In genomic region chr16:24165461-24166081, GRCm38 (mm10) we compare ENCODE assay signal across 8 mouse cellular contexts.
DNase-seq lines count a peak whose midpoint lies in the region; ATAC-seq lines count a peak whose summit lies in the region.

No protein-coding gene starts in this region.

- no peaks in the 10 kb centered on the region for H3K9me3 ChIP-seq in kidney, embryonic 16.5 days (ENCODE audit: low read length)
- no peaks in the 10 kb centered on the region for H3K9me3 ChIP-seq in limb, embryonic 15.5 days
- no peaks in the 10 kb centered on the region for H3K9me3 ChIP-seq in midbrain, embryonic 10.5 days (replicated peaks)

- no peak overlapping the region for H3K27ac ChIP-seq in kidney, embryonic 16.5 days (ENCODE audit: low read length)
- peak overlapping the region; percentile 68 for H3K27ac ChIP-seq in limb, embryonic 15.5 days
- H3K27ac ChIP-seq in midbrain, embryonic 10.5 days (replicated peaks) = no peak overlapping the region; the same call in 1 of the 2 replicates

- H3K36me3 ChIP-seq in kidney, embryonic 16.5 days (ENCODE audit: insufficient read depth, low read length) = no peaks in the 10 kb centered on the region
- H3K36me3 ChIP-seq in limb, embryonic 15.5 days = no peaks in the 10 kb centered on the region
- no peaks in the 10 kb centered on the region for H3K36me3 ChIP-seq in midbrain, embryonic 10.5 days

- H3K4me1 ChIP-seq in kidney, embryonic 16.5 days (ENCODE audit: insufficient read depth, low read length) = no peaks in the 10 kb centered on the region
- H3K4me1 ChIP-seq in limb, embryonic 15.5 days = peaks cover 8% of the 10 kb centered on the region
- H3K4me1 ChIP-seq in midbrain, embryonic 10.5 days = peaks cover 10% of the 10 kb centered on the region

- no peak overlapping the region for H3K4me2 ChIP-seq in kidney, embryonic 16.5 days (replicated peaks; ENCODE audit: low read depth, low read length)
- no peak overlapping the region for H3K4me2 ChIP-seq in limb, embryonic 15.5 days

- WGBS in kidney, embryonic 16.5 days = 37% methylated on average over 11 of the region's 11 CpGs
- WGBS in limb, embryonic 15.5 days = 42% methylated on average over 11 of the region's 11 CpGs
- WGBS in midbrain, embryonic 10.5 days = 69% methylated on average over 11 of the region's 11 CpGs

- H3K27me3 ChIP-seq in kidney, embryonic 16.5 days (ENCODE audit: insufficient read depth, low read length) = no peaks in the 10 kb centered on the region
- H3K27me3 ChIP-seq in limb, embryonic 15.5 days = no peaks in the 10 kb centered on the region
- H3K27me3 ChIP-seq in midbrain, embryonic 10.5 days (ENCODE audit: low read depth, poor library complexity, severe bottlenecking) = no peaks in the 10 kb centered on the region

- H3K4me3 ChIP-seq in kidney, embryonic 16.5 days (ENCODE audit: low read length) = no peak overlapping the region
- H3K4me3 ChIP-seq in limb, embryonic 15.5 days = no peak overlapping the region
- H3K4me3 ChIP-seq in midbrain, embryonic 10.5 days = no peak overlapping the region

- no peak for DNase-seq in kidney, postnatal 14 days
- DNase-seq in spleen, postnatal 4 days (ENCODE audit: low spot score in 2 of 2) = peak; percentile 47 to 69
- DNase-seq in midbrain, embryonic 10.5 days (ENCODE audit: low spot score) = no peak
- DNase-seq in right cerebral cortex, postnatal 36 days (ENCODE audit: low spot score in 2 of 2) = no peak
- DNase-seq in ovary, adult 18-20 months (ENCODE audit: low spot score) = no peak

- no peak overlapping the region for H3K9ac ChIP-seq in kidney, embryonic 16.5 days (replicated peaks; ENCODE audit: low read length)
- H3K9ac ChIP-seq in limb, embryonic 15.5 days = no peak overlapping the region

- peak; percentile 75 for ATAC-seq in kidney, embryonic 16.5 days (ENCODE audit: low FRiP score, low TSS enrichment)
- ATAC-seq in common myeloid progenitor, adult 5-6 weeks (replicated peaks; ENCODE audit: low read depth, poor library complexity, severe bottlenecking) = peak; percentile 89
- peak; percentile 58; the same call in 1 of the 2 replicates for ATAC-seq in limb, embryonic 15.5 days (ENCODE audit: insufficient number of reproducible peaks, low FRiP score, low TSS enrichment, low read depth)

Comparison
In these comparisons a context has a peak if more than half of its experiments do, and no peak if none do; other contexts are left out.
1. DNase-seq: peak in spleen, postnatal 4 days (2 of 2); none in kidney, postnatal 14 days (single experiment), midbrain, embryonic 10.5 days (single experiment), right cerebral cortex, postnatal 36 days (0 of 2) and ovary, adult 18-20 months (single experiment).
2. Peak in every context shown above with its lines, with median percentiles within 50 percentile points of each other: ATAC-seq.